Mouse (Mus musculus) brain, adult 2 months (tissue): Measurements from ENCODE around the gene Cic.

Experiments used
- DNase-seq: peaks from one replicate; pipeline ENCODE4 v3.0.0; 2011; ENCODE audit warnings: low read depth, low spot score

Gene Cic

DNA sequence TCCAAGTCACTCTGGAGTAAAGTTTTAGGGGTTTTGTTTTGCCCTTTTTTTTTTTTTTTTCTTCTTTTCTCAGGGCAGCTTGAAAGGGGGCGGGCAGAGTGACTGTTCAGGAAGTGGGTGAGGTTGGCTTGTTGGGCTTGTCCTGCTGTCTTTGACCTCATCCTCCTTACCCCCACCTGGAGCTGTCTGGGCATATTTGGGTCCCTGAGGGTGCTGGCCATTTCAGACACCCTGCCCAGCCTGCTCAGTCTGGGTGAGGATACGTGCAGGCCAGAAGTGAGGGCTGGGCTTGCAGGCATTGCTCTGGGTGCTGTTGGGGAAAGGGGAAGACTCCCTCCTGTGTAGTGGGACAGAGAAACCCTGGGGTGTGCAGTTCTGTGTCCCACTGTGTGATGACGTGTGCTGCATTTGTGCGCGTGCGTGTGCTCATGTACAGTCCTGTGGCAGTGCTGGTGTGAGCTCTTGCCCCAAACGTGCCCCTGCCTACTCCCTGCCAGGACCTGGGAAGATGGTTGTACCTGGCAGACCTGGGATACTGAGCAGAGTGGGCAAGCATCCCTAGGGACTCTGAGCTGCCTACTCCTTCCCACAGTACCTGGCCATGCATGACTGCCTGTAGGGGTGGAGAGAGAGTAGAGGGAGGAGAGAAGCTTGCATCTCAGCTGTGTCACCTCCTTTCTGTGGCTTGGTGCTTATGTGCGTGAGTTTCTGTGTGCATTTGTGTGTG, 2.2 kb downstream of the Cic start:
- DNase-seq, result peak; percentile 22

GRCm38 (mm10) chr7:25270652-25271633, 3.4 kb downstream of the Cic start:
- DNase-seq, result no peak

- DNase-seq, result no peak
Measured at GRCm38 (mm10) chr7:25271651-25272444, 4.3 kb downstream of the Cic start.

GRCm38 (mm10) chr7:25272445-25273258, 5.1 kb downstream of the Cic start:
- no peak for DNase-seq

GRCm38 (mm10) chr7:25273259-25274241, 6.0 kb downstream of the Cic start:
- no peak for DNase-seq

DNA sequence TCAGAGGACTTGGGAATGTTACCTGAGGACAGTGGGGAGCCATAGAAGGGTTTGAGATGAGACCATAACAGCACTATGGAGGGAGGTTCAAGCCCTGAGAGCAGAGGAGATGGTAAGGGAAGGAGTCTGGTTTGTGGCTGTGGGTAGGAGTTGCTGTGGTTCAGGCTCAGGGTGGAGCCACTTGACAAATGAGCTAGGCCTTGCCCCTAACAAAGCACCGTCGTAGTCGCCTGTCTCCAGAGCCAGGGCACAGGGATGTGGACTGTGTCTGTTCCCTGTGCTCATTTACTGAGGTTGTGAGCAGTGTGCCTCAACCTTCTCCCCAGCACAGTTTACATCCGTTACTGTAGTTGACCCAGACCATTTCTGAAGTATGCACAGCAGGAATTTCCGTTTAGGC, 7.1 kb downstream of the Cic start:
- no peak for DNase-seq

GRCm38 (mm10) chr7:25274996-25275395, 7.5 kb downstream of the Cic start:
- DNase-seq, result no peak

- no peak for DNase-seq
Measured at GRCm38 (mm10) chr7:25275555-25276298, 8.2 kb downstream of the Cic start.

- no peak for DNase-seq
Measured at GRCm38 (mm10) chr7:25277405-25277804, 9.9 kb downstream of the Cic start.

- no peak for DNase-seq
Measured at GRCm38 (mm10) chr7:25277998-25278340, 10.5 kb downstream of the Cic start.

DNA sequence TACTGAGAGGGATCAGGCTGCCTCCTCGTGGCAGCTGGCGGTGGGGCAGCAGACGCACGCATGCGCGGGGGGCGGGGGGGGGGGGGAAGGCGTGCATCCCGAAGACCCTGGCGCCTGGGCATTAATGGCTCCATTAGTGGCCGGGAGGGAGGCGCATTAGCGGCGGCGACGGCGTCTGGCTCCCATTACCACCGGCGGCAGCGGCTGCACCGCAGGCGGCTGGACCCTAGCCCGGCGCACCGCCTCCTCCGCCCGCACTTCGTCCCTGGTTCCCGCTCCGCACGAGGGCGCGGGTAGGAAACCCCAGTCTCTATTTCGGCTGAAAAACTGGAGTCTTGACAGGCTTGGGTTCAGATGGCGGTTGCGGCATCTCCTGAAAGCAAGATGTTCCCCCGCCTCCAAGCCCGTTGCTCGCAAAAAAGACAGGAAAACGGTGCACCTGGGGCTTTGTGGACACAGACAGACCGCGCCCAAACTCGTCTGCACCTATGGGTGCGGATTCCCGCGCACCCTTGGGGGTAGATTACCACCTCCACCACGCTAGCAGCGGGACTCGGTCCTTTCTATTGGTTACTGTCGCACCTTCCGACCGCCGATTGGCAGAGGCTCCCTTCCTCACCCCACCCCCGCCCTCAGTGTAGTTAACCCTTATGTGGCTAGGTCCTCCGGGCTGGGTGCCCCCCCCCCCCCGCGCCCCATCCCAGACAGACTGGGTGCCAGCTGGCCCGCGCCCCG, 11.0 kb downstream of the Cic start:
- peak; percentile 97 for DNase-seq

DNA sequence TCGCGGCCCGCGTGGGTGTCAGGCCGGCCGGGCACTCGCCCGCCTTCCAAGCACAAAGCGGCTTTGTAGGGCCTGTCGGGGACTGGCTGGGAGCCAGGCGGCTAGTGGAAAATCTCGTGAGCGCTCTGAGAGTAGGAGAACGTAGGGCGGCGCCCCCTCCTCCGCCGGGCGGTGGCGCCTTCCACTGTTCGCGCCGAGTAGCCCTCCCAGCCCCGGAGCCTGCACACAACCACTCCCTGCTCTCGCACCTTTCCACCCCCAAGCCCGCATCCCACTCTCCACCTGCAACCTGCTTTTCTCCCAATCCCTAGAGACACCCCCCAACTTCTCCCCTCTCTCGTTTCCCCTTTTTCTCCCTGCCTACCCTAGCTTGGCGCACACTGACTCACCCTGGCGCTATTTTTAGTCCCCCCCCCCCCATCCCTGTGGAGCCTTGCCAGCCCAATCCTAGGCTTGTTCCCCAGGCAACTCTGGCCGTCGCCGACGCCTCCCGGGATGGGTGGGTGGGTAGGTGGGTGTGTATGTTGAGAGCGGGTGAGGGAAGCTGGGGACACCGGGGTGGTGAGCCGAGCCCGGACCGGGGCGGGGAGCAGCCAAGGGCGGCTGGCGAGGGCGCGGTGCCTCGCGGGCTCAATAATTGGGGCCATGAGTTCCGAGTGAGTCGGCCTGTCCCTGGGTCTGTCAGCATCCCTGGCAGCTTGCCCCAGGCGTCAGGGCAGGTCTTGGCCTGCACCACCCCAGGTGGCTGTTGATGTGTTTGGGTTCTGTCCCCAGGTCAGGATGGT, 11.8 kb downstream of the Cic start:
- peak; percentile 96 for DNase-seq

DNA sequence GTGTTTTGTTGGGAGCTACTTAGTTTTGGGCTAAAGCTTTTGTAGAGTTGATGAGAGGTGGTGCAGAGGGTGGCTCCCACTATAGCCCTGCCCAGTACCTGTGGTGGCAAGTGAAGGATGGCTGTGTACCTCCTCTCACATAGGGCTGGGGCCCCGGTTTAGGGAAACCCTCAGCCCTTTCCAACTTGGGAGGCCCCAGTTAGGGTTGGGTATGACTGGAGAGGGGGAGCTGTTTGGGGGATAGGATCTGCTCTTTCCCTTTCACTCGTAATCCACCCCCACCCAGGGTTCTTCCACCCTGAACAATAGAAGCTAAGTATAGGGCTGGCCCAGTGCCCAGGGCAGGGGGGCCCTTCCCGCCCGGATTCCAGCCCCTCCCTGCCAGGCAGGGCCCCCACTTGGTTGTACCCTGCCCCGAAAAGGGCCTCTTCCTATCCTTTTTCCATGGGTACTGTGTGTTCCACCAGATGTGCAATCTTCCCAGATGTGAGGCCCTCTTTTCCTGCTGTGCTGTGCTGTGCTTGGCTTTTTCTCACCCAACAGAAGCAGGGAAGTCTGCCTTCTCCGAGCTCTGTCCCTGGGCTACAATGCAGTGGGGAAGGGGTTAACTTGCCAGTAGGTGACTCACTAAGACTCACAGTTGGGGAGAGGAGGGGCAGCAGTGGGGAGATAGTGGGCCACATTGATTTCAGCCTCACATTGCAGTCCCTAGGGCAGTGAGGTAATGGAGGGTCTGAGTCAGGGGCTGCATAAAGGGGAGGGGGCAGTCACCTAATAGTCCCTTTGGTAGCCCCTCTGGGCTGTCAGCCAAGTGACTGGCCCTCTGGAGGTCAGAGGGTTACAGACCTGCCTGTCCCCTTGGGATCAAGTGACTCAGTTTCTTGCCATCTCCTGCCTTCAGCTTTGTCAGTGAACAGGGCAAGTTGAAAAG, 12.6 kb downstream of the Cic start:
- peak; percentile 79 for DNase-seq

- no peak for DNase-seq
Measured at GRCm38 (mm10) chr7:25281166-25281733, 13.7 kb downstream of the Cic start.

GRCm38 (mm10) chr7:25281734-25282601, 14.5 kb downstream of the Cic start:
- peak; percentile 99 for DNase-seq
